Mouse (Mus musculus) heart, adult 2 months (tissue): Measurements from ENCODE around the gene Eif2b2. TPM values are rescaled to one million over a fixed set of nuclear protein-coding genes. Genes with fewer than 3 reads are reported as not detected.
A peak's percentile ranks its signal among the peaks of the same experiment; 100 is the strongest.

Experiments
- DNase-seq, 2 experiments: peaks; one replicate each; pipeline ENCODE4 v3.0.0; 2021
- H3K27ac ChIP-seq: fragments of 200-600 bp; 2 replicates; pipeline ENCODE4 v1.8.1; 2022
- H3K27me3 ChIP-seq: fragments of 200-500 bp; 2 replicates; pipeline ENCODE4 v1.6.1; 2012; ENCODE audit warnings: mild to moderate bottlenecking, low read length, inconsistent platforms, mixed read lengths; ENCODE audit not compliant: control insufficient read depth, insufficient read depth
- H3K36me3 ChIP-seq: fragments of 200-500 bp; 2 replicates; pipeline ENCODE4 v1.6.1; 2012; ENCODE audit warnings: low read length, inconsistent platforms; ENCODE audit not compliant: control insufficient read depth, insufficient read depth
- H3K4me1 ChIP-seq: fragments of 200-500 bp; 2 replicates; pipeline ENCODE4 v1.6.1; 2011; ENCODE audit warnings: low read length; ENCODE audit not compliant: control insufficient read depth, insufficient read depth
- H3K4me3 ChIP-seq: fragments of 200-600 bp; 2 replicates; pipeline ENCODE4 v1.8.1; 2022
- H3K79me2 ChIP-seq: fragments of 200-500 bp; replicated peaks from 2 replicates; pipeline ENCODE4 v1.6.1; 2012; ENCODE audit warnings: mild to moderate bottlenecking, inconsistent platforms, low read length, moderate library complexity, mixed read lengths; ENCODE audit not compliant: control insufficient read depth, insufficient read depth
- H3K9ac ChIP-seq: fragments of 200-500 bp; 2 replicates; pipeline ENCODE4 v1.6.1; 2012; ENCODE audit warnings: low read depth, mild to moderate bottlenecking, control low read depth, inconsistent platforms, low read length, mixed read lengths
- CTCF ChIP-seq: fragments of 200-600 bp; IDR thresholded peaks from 2 replicates; pipeline ENCODE4 v1.8.1; 2022; ENCODE audit warnings: antibody characterized with exemption, mild to moderate bottlenecking, moderate library complexity
- EP300 ChIP-seq: fragments of 200-500 bp; IDR thresholded peaks from 2 replicates; pipeline ENCODE4 v1.6.1; 2011; ENCODE audit warnings: low read depth, low read length, control low read depth; ENCODE audit not compliant: insufficient read depth
- POLR2A ChIP-seq: fragments of 200-500 bp; IDR thresholded peaks from 2 replicates; pipeline ENCODE4 v1.6.1; 2011; ENCODE audit warnings: mild to moderate bottlenecking, low read depth, low read length, control low read depth; ENCODE audit not compliant: insufficient read depth
- WGBS: fragments of 180-500 bp; shearing (Covaris S2); methylation state at CpG from one replicate; pipeline ENCODE4 v1.1.7; 2018; 5-methylcytosine and 5-hydroxymethylcytosine counted together
- intact Hi-C: fragments of 180-260 bp; cut with DNase I; formaldehyde crosslinking; loops from one replicate; pipeline ENCODE4 v1.15.1; 2025
- polyA plus RNA-seq: library from polyadenylated mRNA; depleted of rRNA; stranded (reverse); fragments of >200 nt; gene quantifications from 2 replicates; pipeline ENCODE4 v1.2.3, GENCODE M21; 2012
- total RNA-seq, 2 experiments: library from RNA; stranded (reverse); gene quantifications; 2 replicates each; pipeline ENCODE4 v1.2.3; 2021

Gene Eif2b2
- total and polyA plus RNA-seq, 3 experiments, result 40.3 to 60.2 (median 45.8) TPM

DNA sequence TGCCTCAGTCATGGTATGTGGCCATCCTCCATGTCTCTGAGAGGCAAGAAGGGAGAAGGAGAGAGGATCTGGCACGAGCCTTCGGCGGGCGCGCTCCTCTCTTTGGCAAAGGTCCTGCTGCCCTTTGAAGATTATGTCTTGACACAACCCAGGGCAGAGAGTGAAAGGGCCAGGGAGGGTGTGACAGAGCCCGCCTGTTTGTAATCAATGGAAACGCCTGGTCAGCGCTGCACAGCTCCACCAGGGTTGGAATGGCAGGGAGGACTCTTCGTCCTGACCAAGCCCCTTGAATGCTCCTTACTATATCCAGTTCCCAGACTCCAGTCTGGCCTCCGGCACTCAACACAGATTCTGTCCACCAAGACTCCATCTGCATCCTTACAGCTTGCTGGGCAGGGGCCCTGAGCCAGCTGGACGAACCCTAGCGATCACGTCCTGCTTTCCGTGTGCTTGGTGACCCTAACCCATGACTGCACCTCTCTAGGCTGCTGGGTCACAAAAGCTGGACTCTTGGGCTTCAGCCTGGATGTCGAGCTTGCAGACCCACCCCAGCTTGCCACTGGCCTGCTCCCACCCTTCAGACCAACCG lies 44.1 kb upstream of the Eif2b2 start:
- intact Hi-C loops, result no loop called here
- 58% methylated on average over 16 of the region's 16 CpGs for WGBS
- 0 out of 2 replicates have a peak overlapping the region, but pooled peaks have one; percentile 0 for H3K9ac ChIP-seq
- H3K36me3 ChIP-seq, result no peaks in the 10 kb centered on the region
- peaks cover 12% of the 10 kb centered on the region for H3K4me1 ChIP-seq
- TF ChIP-seq CTCF (no peak), EP300 (no peak), POLR2A (no peak)
- DNase-seq, result peak in 1 of 2 experiments; percentile 33
- H3K79me2 ChIP-seq, result no peaks in the 10 kb centered on the region
- peak overlapping the region; percentile 26; the same call in 1 of the 2 replicates for H3K4me3 ChIP-seq
- H3K27me3 ChIP-seq, result no peaks in the 10 kb centered on the region
- H3K27ac ChIP-seq, result no peak overlapping the region

DNA sequence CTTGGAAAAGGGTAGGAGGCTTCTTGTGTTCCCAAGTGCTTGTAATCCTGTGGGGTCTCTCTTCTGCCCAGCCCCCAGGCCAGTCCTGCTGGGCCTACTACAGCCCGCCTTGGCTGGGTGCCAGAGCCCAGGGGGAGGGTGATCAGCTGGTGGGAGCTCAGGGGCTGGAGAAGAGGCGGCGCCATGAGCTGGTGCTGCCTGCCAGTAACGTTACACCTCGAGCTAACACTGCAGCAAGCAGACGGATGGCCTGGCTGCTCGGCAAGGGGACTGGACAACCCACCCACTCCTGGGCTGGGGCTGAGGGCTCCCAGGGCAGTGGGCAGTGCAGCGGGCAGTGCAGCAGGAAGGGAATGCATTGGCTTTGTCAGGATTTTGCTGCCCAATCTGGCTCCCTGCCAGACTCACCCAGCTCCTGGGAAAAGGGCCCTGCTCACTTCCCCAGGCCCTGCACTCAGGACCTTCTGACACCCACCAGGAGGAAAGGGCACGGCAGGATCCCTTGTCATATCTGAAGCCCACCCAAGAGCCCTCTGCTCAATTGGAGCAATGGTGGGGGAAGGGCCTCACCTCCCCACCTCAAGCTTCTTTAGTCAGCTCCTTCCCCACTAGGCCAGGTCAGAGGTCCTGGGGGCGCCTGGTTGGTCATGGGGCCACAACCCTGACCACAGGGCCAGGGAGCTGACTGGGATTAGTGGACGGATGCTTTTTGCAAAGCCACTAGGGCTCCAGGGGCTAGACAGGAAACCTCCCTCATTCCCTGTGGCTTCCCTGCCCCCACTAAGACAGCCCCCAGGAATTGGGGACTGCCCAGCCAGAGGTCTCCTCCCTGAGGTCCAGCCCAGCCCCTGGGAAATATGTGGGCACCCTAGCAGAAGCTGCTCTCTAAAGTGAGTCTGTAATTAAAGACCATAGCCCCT lies 43.1 kb upstream of the Eif2b2 start:
- WGBS, result 61% methylated on average over 11 of the region's 11 CpGs
- H3K4me3 ChIP-seq, result peak overlapping the region; percentile 26
- H3K27me3 ChIP-seq, result no peaks in the 10 kb centered on the region
- peak overlapping the region; percentile 66 for H3K9ac ChIP-seq
- DNase-seq, result peak in 1 of 2 experiments; percentile 59
- peaks cover 5% of the 10 kb centered on the region for H3K4me1 ChIP-seq
- peak overlapping the region; percentile 51 for H3K27ac ChIP-seq
- intact Hi-C loops, result no loop called here
- TF ChIP-seq EP300 (no peak), CTCF (no peak), POLR2A (no peak)
- H3K36me3 ChIP-seq, result no peaks in the 10 kb centered on the region
- H3K79me2 ChIP-seq, result no peaks in the 10 kb centered on the region

DNA sequence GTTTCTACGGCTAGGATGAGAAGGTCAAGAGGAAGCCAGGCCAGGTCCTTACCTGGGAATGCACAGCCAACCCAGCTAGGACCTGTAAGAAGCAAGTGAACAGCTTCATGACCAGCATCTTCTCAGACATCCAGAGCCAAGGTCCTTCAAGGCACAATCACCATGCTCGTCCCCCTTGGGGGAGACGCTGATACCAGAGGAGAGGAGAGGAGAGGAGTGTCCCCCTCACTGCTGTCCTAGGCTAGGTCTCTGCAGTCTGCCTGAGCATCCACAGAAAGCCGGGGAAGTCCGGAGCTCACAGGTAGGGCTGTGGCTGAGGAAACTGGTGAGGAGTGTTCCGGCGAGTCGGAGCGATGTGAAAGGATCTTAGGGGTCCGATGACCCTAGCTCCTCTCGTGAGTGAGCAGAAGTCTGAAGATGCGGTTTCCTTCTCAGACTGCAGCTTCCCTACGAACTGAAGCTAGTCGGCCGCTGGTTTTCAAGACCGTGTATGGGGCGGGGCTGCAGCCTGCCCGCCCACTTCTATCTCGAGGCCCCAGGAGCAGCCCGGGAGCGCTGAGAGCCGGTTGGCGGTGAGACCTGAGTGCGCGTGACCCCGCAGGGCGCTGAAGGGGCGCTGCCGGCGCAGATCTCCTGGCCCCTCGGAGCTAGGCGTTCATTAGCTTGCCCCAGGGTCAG lies 42.3 kb upstream of the Eif2b2 start:
- peak overlapping the region; percentile 49 for H3K4me3 ChIP-seq
- peak; percentile 70 to 75 for DNase-seq
- TF ChIP-seq CTCF (no peak), EP300 (0 out of 2 replicates have a peak, but pooled peaks have one; percentile 6), POLR2A (peak; percentile 75)
- H3K79me2 ChIP-seq, result no peaks in the 10 kb centered on the region
- H3K36me3 ChIP-seq, result no peaks in the 10 kb centered on the region
- peak overlapping the region; percentile 66 for H3K9ac ChIP-seq
- H3K4me1 ChIP-seq, result peaks cover 5% of the 10 kb centered on the region
- intact Hi-C loops, result no loop called here
- 10% methylated on average over 32 of the region's 32 CpGs for WGBS
- H3K27ac ChIP-seq, result peak overlapping the region; percentile 51
- H3K27me3 ChIP-seq, result no peaks in the 10 kb centered on the region

DNA sequence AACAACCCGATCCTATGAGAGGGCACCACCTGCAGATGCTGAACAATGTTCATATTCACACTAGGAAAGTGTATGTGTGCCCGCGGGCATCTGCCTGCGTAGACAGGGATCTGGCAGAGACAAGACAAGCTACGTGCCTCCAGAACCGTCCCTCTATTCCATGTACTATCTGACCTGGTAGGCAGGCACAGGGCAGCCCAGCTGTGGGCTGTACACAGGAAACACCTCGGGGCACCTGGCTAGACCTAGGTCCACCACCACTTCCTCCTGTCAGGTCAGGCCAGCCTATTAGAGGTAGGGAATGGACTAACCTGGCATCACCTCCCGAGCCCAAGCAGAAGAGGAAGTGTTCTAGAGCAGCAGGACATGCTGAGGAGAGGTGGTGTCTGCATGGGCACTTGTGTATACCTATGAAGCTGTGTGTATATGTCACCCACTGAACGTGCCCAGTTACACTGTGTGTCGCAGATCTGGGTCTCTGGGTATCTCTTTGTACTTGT lies 41.5 kb upstream of the Eif2b2 start, which contains the start of gene Pgf:
Gene Pgf, minus strand, starts transcription at position 51 of the 500 bp plus-strand sequence.
- Histone ChIP-seq H3K79me2 (no peaks in the 10 kb centered on the region), H3K4me3 (peak within 1 kb of the TSS; percentile 49), H3K4me1 (peaks cover 5% of the 10 kb centered on the region), H3K27ac (peak within 1 kb of the TSS; percentile 51), H3K36me3 (no peaks in the 10 kb centered on the region), H3K27me3 (no peaks in the 10 kb centered on the region), H3K9ac (peak within 1 kb of the TSS; percentile 66)
- no peak for DNase-seq
- intact Hi-C loops, result loop anchor here (2.0 kb wide), 1 partner anchor 35 kb away; no protein-coding TSS in a partner anchor
- 85% methylated on average over 10 of the region's 10 CpGs for WGBS
- TF ChIP-seq POLR2A (no peak), CTCF (no peak), EP300 (no peak)

DNA sequence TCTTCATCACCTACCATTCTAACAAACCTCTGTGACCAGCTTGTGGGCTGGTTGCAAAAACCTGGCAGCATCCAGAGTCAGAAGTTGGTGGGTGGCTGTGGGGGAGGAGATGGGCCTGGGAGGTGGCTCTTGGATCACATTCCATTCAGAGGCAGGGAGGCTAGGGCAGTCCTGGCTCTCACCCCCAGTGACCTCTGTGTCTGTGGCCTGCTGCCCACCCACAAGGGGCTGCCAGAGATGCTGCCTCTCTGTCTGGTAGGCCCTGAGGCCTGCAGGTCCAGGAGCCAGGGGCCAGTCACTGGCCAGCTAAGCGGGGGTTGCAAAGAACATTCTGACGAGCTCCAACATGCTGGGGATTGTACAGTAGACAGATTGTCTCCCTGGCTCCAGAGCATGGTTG lies 41.0 kb upstream of the Eif2b2 start:
- TF ChIP-seq POLR2A, result no peak
- no peak for TF ChIP-seq EP300
- DNase-seq, result no peak
- Histone ChIP-seq H3K27ac (no peak overlapping the region), H3K27me3 (no peaks in the 10 kb centered on the region), H3K79me2 (no peaks in the 10 kb centered on the region), H3K4me3 (no peak overlapping the region), H3K4me1 (peaks cover 5% of the 10 kb centered on the region; the same call in 1 of the 2 replicates), H3K36me3 (no peaks in the 10 kb centered on the region), H3K9ac (no peak overlapping the region)
- 88% methylated on average over 2 of the region's 2 CpGs for WGBS
- intact Hi-C loops, result loop anchor here (2.0 kb wide), 1 partner anchor 35 kb away; no protein-coding TSS in a partner anchor
